ENCODE assay signal across 9 mouse cellular contexts in the genomic region with DNA sequence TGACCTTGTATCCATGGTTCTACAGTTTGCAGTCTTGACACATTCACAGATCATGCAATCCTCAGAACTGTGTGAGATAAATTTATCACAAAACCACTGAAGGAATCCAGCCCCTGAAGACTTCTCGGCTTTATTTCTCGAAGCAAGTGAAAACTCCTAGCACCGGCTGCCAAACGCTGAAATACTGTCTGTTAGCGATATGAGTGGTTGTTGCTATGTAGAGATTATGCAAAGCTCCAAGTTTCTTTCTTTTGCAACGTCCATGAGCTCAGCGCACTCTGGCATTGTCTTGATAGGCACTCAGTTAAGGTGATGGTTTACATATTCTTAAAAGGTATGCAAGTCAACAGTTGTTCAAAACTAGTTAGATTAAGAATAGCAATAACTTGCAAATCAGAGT. TPM values are rescaled to one million over a fixed set of nuclear protein-coding genes. Genes with fewer than 3 reads are reported as not detected.
A peak's percentile ranks its signal among the peaks of the same experiment; 100 is the strongest.
DNase-seq lines count a peak whose midpoint lies in the region; ATAC-seq and TF ChIP-seq lines count a peak whose summit lies in the region.
"Had no signal": no experiment of that assay in that cellular context is flagged by ENCODE, and none has a peak within 500 bp of the region (broad histone marks: within the 10 kb centered on the region; RNA-seq: fewer than 3 reads in every experiment).

No protein-coding gene starts in this region.

- H3K36me3 ChIP-seq in hindbrain, embryonic 15.5 days = no peaks in the 10 kb centered on the region
- H3K36me3 ChIP-seq in hindbrain, embryonic 12.5 days = no peaks in the 10 kb centered on the region
- H3K36me3 ChIP-seq in limb, embryonic 15.5 days = no peaks in the 10 kb centered on the region
- H3K36me3 ChIP-seq in midbrain, postnatal 0 days (ENCODE audit: insufficient read depth, low read length) = no peaks in the 10 kb centered on the region

- no peak for TF ChIP-seq CTCF in midbrain, postnatal 0 days (IDR thresholded peaks at IDR 0.05)

- ATAC-seq in hindbrain, embryonic 15.5 days (ENCODE audit: low FRiP score, low read depth) = no peak
- no peak for ATAC-seq in hindbrain, embryonic 12.5 days (ENCODE audit: low FRiP score)
- no peak for ATAC-seq in limb, embryonic 15.5 days (ENCODE audit: insufficient number of reproducible peaks, low FRiP score, low TSS enrichment, low read depth)
- ATAC-seq in midbrain, postnatal 0 days (ENCODE audit: low FRiP score) = no peak

- WGBS in hindbrain, embryonic 15.5 days = 65% methylated on average over 7 of the region's 7 CpGs
- 81% methylated on average over 7 of the region's 7 CpGs for WGBS in hindbrain, embryonic 12.5 days
- WGBS in limb, embryonic 15.5 days = 76% methylated on average over 7 of the region's 7 CpGs
- WGBS in midbrain, postnatal 0 days = 35% methylated on average over 7 of the region's 7 CpGs

- DNase-seq in c-Kit-positive CD71-positive TER-119-negative erythroid progenitor cells, embryonic 14.5 days (ENCODE audit: low read depth) = peak; percentile 44
- DNase-seq in midbrain, postnatal 0 days (ENCODE audit: low spot score) = no peak
- DNase-seq in thymus, adult 18-20 months = no peak
- DNase-seq in frontal cortex, postnatal 10 days (ENCODE audit: low spot score in 2 of 2) = no peak
- no peak for DNase-seq in adrenal gland, adult 2 months
- DNase-seq: thymus, postnatal 4 days had no signal

- H3K9ac ChIP-seq in hindbrain, embryonic 15.5 days = peak overlapping the region; percentile 11; the same call in 1 of the 2 replicates
- no peak overlapping the region for H3K9ac ChIP-seq in hindbrain, embryonic 12.5 days
- H3K9ac ChIP-seq in limb, embryonic 15.5 days = no peak overlapping the region
- no peak overlapping the region for H3K9ac ChIP-seq in midbrain, postnatal 0 days (replicated peaks; ENCODE audit: low read length, poor library complexity, severe bottlenecking)

- no peaks in the 10 kb centered on the region for H3K27me3 ChIP-seq in hindbrain, embryonic 15.5 days
- no peaks in the 10 kb centered on the region for H3K27me3 ChIP-seq in hindbrain, embryonic 12.5 days
- H3K27me3 ChIP-seq in limb, embryonic 15.5 days = no peaks in the 10 kb centered on the region
- H3K27me3 ChIP-seq in midbrain, postnatal 0 days (ENCODE audit: insufficient read depth, low read length) = no peaks in the 10 kb centered on the region

- peak overlapping the region; percentile 99 for H3K27ac ChIP-seq in hindbrain, embryonic 15.5 days (replicated peaks)
- no peak overlapping the region for H3K27ac ChIP-seq in hindbrain, embryonic 12.5 days
- peak overlapping the region; percentile 54; the same call in 1 of the 2 replicates for H3K27ac ChIP-seq in limb, embryonic 15.5 days
- peak overlapping the region; percentile 100 for H3K27ac ChIP-seq in midbrain, postnatal 0 days (ENCODE audit: low read depth, low read length)

- H3K9me3 ChIP-seq in hindbrain, embryonic 15.5 days = no peaks in the 10 kb centered on the region
- no peaks in the 10 kb centered on the region for H3K9me3 ChIP-seq in hindbrain, embryonic 12.5 days (replicated peaks)
- H3K9me3 ChIP-seq in limb, embryonic 15.5 days = no peaks in the 10 kb centered on the region
- no peaks in the 10 kb centered on the region for H3K9me3 ChIP-seq in midbrain, postnatal 0 days (ENCODE audit: low read length)

- H3K4me3 ChIP-seq in hindbrain, embryonic 15.5 days = peak overlapping the region; percentile 58; the same call in 1 of the 2 replicates
- H3K4me3 ChIP-seq in hindbrain, embryonic 12.5 days = no peak overlapping the region
- H3K4me3 ChIP-seq in limb, embryonic 15.5 days = no peak overlapping the region
- peak overlapping the region; percentile 59; the same call in 1 of the 2 replicates for H3K4me3 ChIP-seq in midbrain, postnatal 0 days (ENCODE audit: low read depth, low read length)

- peaks cover 22% of the 10 kb centered on the region for H3K4me1 ChIP-seq in hindbrain, embryonic 15.5 days (replicated peaks)
- H3K4me1 ChIP-seq in hindbrain, embryonic 12.5 days = peaks cover 12% of the 10 kb centered on the region
- H3K4me1 ChIP-seq in limb, embryonic 15.5 days = peaks cover 7% of the 10 kb centered on the region; the same call in 1 of the 2 replicates
- H3K4me1 ChIP-seq in midbrain, postnatal 0 days (ENCODE audit: insufficient read depth, low read length) = 0 out of 2 replicates have a peak, but pooled peaks cover 6% of the 10 kb centered on the region

- peak overlapping the region; percentile 96 for H3K4me2 ChIP-seq in hindbrain, embryonic 15.5 days
- no peak overlapping the region for H3K4me2 ChIP-seq in hindbrain, embryonic 12.5 days (replicated peaks)
- H3K4me2 ChIP-seq in limb, embryonic 15.5 days = no peak overlapping the region
- H3K4me2 ChIP-seq in midbrain, postnatal 0 days (ENCODE audit: low read depth, low read length, poor library complexity, severe bottlenecking) = peak overlapping the region; percentile 67

RNA-seq across cellular contexts. Expression of a gene that starts 13.3 kb away (rescaled TPM):
- polyA plus RNA-seq in hindbrain, embryonic 15.5 days (2015; fragmentation: Nextera tagmentation; extraction: Ambion mirVana) = 2,617 and 2,778 TPM in 2 replicates
- 1,638 and 1,690 TPM in 2 replicates for polyA plus RNA-seq in hindbrain, embryonic 12.5 days (2016; fragmentation: Nextera tagmentation; extraction: Ambion mirVana)
- 1,371 and 1,465 TPM in 2 replicates for polyA plus RNA-seq in limb, embryonic 15.5 days (2015; fragmentation: Nextera tagmentation; extraction: Ambion mirVana)
- 1,086 and 1,419 TPM in 2 replicates for total RNA-seq in midbrain, postnatal 0 days (2014; rRNA removed)
- polyA plus RNA-seq in midbrain, postnatal 0 days (2015; fragmentation: Nextera tagmentation; extraction: Ambion mirVana) = 4,369 and 4,581 TPM in 2 replicates
- 100 to 1,000 TPM; 404 to 437 TPM for total RNA-seq in adrenal gland, adult 2 months (2021)
- 370 and 455 TPM in 2 replicates for polyA plus RNA-seq in adrenal gland, adult 2 months (2012; rRNA removed)

RNA-seq across cellular contexts. Expression of a gene that starts 26.4 kb away (rescaled TPM):
- polyA plus RNA-seq in hindbrain, embryonic 15.5 days (2015; fragmentation: Nextera tagmentation; extraction: Ambion mirVana) = 12.5 and 13.4 TPM in 2 replicates
- 15.6 and 16.7 TPM in 2 replicates for polyA plus RNA-seq in hindbrain, embryonic 12.5 days (2016; fragmentation: Nextera tagmentation; extraction: Ambion mirVana)
- polyA plus RNA-seq in limb, embryonic 15.5 days (2015; fragmentation: Nextera tagmentation; extraction: Ambion mirVana) = 11.7 and 12.8 TPM in 2 replicates
- 13.9 and 23.4 TPM in 2 replicates for total RNA-seq in midbrain, postnatal 0 days (2014; rRNA removed)
- polyA plus RNA-seq in midbrain, postnatal 0 days (2015; fragmentation: Nextera tagmentation; extraction: Ambion mirVana) = 12.9 and 13.1 TPM in 2 replicates
- total RNA-seq in adrenal gland, adult 2 months (2021) = 10 to 100 TPM; 12.8 to 17.2 TPM
- 4.6 and 4.8 TPM in 2 replicates for polyA plus RNA-seq in adrenal gland, adult 2 months (2012; rRNA removed)

Comparison
In these comparisons a context has a peak if more than half of its experiments do, and no peak if none do; other contexts are left out.
1. H3K4me2 ChIP-seq: peak in hindbrain, embryonic 15.5 days (single experiment) and midbrain, postnatal 0 days (single experiment); none in hindbrain, embryonic 12.5 days (single experiment) and limb, embryonic 15.5 days (single experiment).
2. H3K4me3 ChIP-seq: peak in hindbrain, embryonic 15.5 days (single experiment) and midbrain, postnatal 0 days (single experiment); none in hindbrain, embryonic 12.5 days (single experiment) and limb, embryonic 15.5 days (single experiment).